Mouse (Mus musculus) kidney, postnatal 0 days (tissue): ENCODE measurements around the gene C130073F10Rik. TPM values are rescaled to one million over a fixed set of nuclear protein-coding genes. Genes with fewer than 3 reads are reported as not detected.
"Not testable (repeated sequence)": the region's sequence is repeated elsewhere in the genome, so short reads cannot be mapped to it uniquely, and the experiment has no call there.

Source experiments
- ATAC-seq: fragments of 200-750 bp; cut with Nextera tagmentation; replicated peaks from 2 replicates; pipeline ENCODE4 v1.8.0; 2017; ENCODE audit warnings: low read depth, moderate number of reproducible peaks, moderate TSS enrichment, moderate library complexity; ENCODE audit not compliant: low FRiP score
- DNase-seq: peaks from one replicate; pipeline ENCODE4 v3.0.0-alpha.2; 2016; ENCODE audit warnings: low spot score
- H3K27ac ChIP-seq: fragments of 300-500 bp; sonication (generic); 2 replicates; pipeline ENCODE4 v1.5.1; 2014; ENCODE audit warnings: mild to moderate bottlenecking
- H3K27me3 ChIP-seq: fragments of 300-500 bp; sonication (generic); 2 replicates; pipeline ENCODE4 v1.6.1; 2014; ENCODE audit warnings: low read length, mixed read lengths; ENCODE audit not compliant: insufficient read depth
- H3K36me3 ChIP-seq: fragments of 300-500 bp; sonication (generic); 2 replicates; pipeline ENCODE4 v1.6.1; 2014; ENCODE audit warnings: low read length, mixed read lengths; ENCODE audit not compliant: insufficient read depth
- H3K4me1 ChIP-seq: fragments of 300-500 bp; sonication (generic); replicated peaks from 2 replicates; pipeline ENCODE4 v1.6.1; 2014; ENCODE audit warnings: antibody characterized with exemption, low read length, mixed read lengths; ENCODE audit not compliant: insufficient read depth
- H3K4me2 ChIP-seq: fragments of 300-500 bp; sonication (generic); 2 replicates; pipeline ENCODE4 v1.6.1; 2014; ENCODE audit warnings: mild to moderate bottlenecking, low read length, moderate library complexity, mixed read lengths
- H3K4me3 ChIP-seq: fragments of 300-500 bp; sonication (generic); replicated peaks from 2 replicates; pipeline ENCODE4 v1.5.1; 2014; ENCODE audit warnings: low read depth, low read length
- H3K9ac ChIP-seq: fragments of 300-500 bp; sonication (generic); 2 replicates; pipeline ENCODE4 v1.6.1; 2014; ENCODE audit warnings: low read depth, low read length
- H3K9me3 ChIP-seq: fragments of 300-500 bp; sonication (generic); replicated peaks from 2 replicates; pipeline ENCODE4 v1.6.1; 2016; ENCODE audit warnings: low read length, inconsistent platforms, mixed read lengths
- CTCF ChIP-seq: IDR thresholded peaks from 2 replicates; pipeline ENCODE4 v1.5.1; 2016; ENCODE audit warnings: antibody characterized with exemption, low read depth, mild to moderate bottlenecking, moderate library complexity
- WGBS: fragments of 180-500 bp; shearing (Covaris S2); extraction: QIAGEN DNeasy Blood & Tissue Kit; methylation state at CpG from one replicate; pipeline ENCODE4 v1.1.7; 2014; 5-methylcytosine and 5-hydroxymethylcytosine counted together
- polyA plus RNA-seq: library from polyadenylated mRNA; unstranded; fragments of >200 nt; fragmentation: Nextera tagmentation; extraction: Ambion mirVana; gene quantifications from 2 replicates; pipeline ENCODE4 v1.2.1, GENCODE M21; 2015

Gene C130073F10Rik
- polyA plus RNA-seq: not detected in 2 replicates

DNA sequence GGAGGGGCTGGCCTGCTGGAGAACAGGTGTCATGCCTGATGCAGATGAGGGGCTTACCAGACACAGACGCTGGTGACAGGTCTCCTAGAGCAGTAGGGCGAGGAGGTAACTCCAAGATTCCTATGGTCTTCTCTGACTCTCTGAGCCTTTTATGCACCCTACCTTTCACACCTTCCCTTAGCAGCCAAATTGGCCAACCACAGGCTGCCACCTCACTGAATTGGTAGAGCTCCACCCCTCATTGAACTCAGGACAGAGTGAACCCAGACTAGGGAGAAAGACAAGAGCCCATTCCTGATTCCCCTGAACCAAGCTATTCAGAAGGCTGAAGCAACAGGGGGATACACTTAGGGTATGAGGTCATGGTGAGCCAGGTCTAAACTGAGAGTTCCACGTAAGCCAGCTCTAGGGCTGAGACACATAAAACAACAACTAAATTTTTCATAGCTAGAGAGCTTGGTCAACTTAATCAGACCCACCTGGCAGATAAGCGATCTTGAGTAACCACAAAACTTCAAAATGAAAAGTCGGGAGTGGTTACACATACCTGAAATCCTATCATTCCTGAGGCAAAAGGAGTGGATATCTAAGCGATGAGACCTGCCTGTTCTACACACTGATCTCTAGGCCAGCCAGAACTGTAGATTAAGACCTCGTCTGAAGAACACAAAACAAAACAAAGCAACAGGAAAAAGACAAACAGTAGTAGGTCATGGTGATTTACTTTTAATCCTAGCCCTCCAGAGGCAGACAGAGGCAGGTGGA is at the start of gene C130073F10Rik:
Gene C130073F10Rik (minus strand): TSS at position 134 of the 765 bp plus-strand sequence.
- no peaks in the 10 kb centered on the region for H3K9me3 ChIP-seq
- H3K4me3 ChIP-seq: no peak within 1 kb of the TSS
- no peak for DNase-seq
- H3K9ac ChIP-seq: no peak within 1 kb of the TSS
- no peaks in the 10 kb centered on the region for H3K27me3 ChIP-seq
- ATAC-seq: no peak
- no peak within 1 kb of the TSS for H3K27ac ChIP-seq
- TF ChIP-seq CTCF: no peak
- no peak within 1 kb of the TSS for H3K4me2 ChIP-seq
- no peaks in the 10 kb centered on the region for H3K4me1 ChIP-seq
- 77% methylated on average over 7 of the region's 7 CpGs for WGBS
- H3K36me3 ChIP-seq: no peaks in the 10 kb centered on the region

DNA sequence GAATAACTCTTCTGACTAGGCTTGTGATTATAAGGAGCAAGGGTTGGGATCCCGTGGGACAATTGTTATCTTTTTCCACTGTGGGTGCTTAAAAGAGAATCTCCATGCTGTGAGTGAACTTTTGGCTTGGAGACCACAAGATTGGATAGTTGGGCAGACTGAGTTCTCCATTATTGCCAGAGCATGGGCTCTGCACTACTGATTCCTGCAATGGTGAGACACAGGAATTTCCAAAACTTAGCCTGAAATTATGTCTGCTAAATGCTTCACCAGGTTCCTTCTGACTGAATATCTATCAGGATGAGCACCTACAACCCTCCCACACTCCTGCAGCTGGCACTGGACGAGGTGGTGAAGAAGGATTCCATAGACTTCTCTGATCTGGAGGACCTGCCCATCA is 46.5 kb upstream of the C130073F10Rik start, which contains the start of gene Gm12794:
Gene Gm12794 (plus strand): TSS at position 301 of the 400 bp plus-strand sequence.
- H3K4me3 ChIP-seq, H3K36me3 ChIP-seq, ATAC-seq, DNase-seq, H3K4me1 ChIP-seq, H3K9ac ChIP-seq, H3K27ac ChIP-seq, H3K9me3 ChIP-seq, H3K4me2 ChIP-seq, H3K27me3 ChIP-seq: not testable (repeated sequence)
- WGBS: 58% methylated on average over 1 of the region's 2 CpGs

DNA sequence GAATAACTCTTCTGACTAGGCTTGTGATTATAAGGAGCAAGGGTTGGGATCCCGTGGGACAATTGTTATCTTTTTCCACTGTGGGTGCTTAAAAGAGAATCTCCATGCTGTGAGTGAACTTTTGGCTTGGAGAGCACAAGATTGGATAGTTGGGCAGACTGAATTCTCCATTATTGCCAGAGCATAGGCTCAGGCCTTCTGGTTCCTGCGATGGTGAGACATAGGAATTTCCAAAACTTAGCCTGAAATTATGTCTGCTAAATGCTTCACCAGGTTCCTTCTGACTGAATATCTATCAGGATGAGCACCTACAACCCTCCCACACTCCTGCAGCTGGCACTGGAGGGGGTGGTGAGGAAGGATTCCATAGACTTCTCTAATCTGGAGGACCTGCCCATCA is 15.2 kb upstream of the C130073F10Rik start, which contains the start of gene Gm12800:
Gene Gm12800 (plus strand): TSS at position 301 of the 400 bp plus-strand sequence.
- not testable (repeated sequence) for H3K9me3 ChIP-seq, DNase-seq, H3K27ac ChIP-seq, H3K4me2 ChIP-seq, ATAC-seq, H3K27me3 ChIP-seq, H3K4me1 ChIP-seq, H3K9ac ChIP-seq, H3K36me3 ChIP-seq, H3K4me3 ChIP-seq
- WGBS: 100% methylated on average over 1 of the region's 2 CpGs

GRCm38 (mm10) chr4:101889377-101889776 is 4.2 kb downstream of the C130073F10Rik start:
- no peak for ATAC-seq
- Histone ChIP-seq H3K27ac (no peak overlapping the region), H3K4me3 (no peak overlapping the region), H3K9ac (no peak overlapping the region), H3K27me3 (no peaks in the 10 kb centered on the region), H3K9me3 (no peaks in the 10 kb centered on the region), H3K4me1 (no peaks in the 10 kb centered on the region), H3K36me3 (no peaks in the 10 kb centered on the region), H3K4me2 (no peak overlapping the region)
- no peak for DNase-seq
- TF ChIP-seq CTCF: no peak

GRCm38 (mm10) chr4:101883641-101884040 is 9.9 kb downstream of the C130073F10Rik start:
- Histone ChIP-seq H3K4me1 (no peaks in the 10 kb centered on the region), H3K36me3 (no peaks in the 10 kb centered on the region), H3K9me3 (no peaks in the 10 kb centered on the region), H3K27me3 (no peaks in the 10 kb centered on the region), H3K9ac (no peak overlapping the region), H3K4me2 (no peak overlapping the region), H3K27ac (no peak overlapping the region), H3K4me3 (no peak overlapping the region)
- ATAC-seq (no peak), DNase-seq (no peak)
- no peak for TF ChIP-seq CTCF
- 18% methylated on average over 3 of the region's 3 CpGs for WGBS

DNA sequence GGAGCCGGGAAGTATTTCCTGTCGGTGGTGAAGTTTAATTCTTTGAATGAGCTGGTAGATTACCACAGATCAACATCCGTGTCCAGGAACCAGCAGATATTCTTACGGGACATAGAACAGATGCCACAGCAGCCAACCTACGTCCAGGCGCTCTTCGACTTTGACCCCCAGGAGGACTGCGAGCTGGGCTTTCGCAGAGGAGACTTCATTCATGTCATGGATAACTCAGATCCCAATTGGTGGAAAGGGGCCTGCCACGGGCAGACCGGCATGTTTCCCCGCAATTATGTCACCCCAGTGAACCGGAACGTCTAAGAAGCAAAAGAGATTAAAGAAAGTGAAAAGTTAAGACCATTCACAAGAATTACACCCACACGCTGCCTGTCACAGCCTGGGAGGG is 17.9 kb downstream of the C130073F10Rik start:
- not testable (repeated sequence) for H3K9ac ChIP-seq, H3K9me3 ChIP-seq, H3K4me2 ChIP-seq, H3K27me3 ChIP-seq, H3K36me3 ChIP-seq, H3K4me1 ChIP-seq, ATAC-seq, H3K27ac ChIP-seq, H3K4me3 ChIP-seq, DNase-seq
- WGBS: 44% methylated on average over 15 of the region's 15 CpGs

GRCm38 (mm10) chr4:101872031-101872430 is 21.6 kb downstream of the C130073F10Rik start:
- not testable (repeated sequence) for H3K4me3 ChIP-seq, H3K4me2 ChIP-seq, DNase-seq, H3K4me1 ChIP-seq, H3K9ac ChIP-seq, ATAC-seq, H3K36me3 ChIP-seq, H3K9me3 ChIP-seq, H3K27me3 ChIP-seq, H3K27ac ChIP-seq
- 53% methylated on average over 2 of the region's 2 CpGs for WGBS
